Mouse (Mus musculus) intestine, embryonic 14.5 days (tissue): ENCODE results near the gene Pcolce. TPM values are rescaled to one million over a fixed set of nuclear protein-coding genes. Genes with fewer than 3 reads are reported as not detected.

ENCODE experiments used
- ATAC-seq: fragments of 200-750 bp; cut with Nextera tagmentation; replicated peaks from 2 replicates; pipeline ENCODE4 v1.8.0; 2017; ENCODE audit warnings: low read depth, moderate number of reproducible peaks, moderate TSS enrichment, moderate library complexity; ENCODE audit not compliant: low FRiP score, low TSS enrichment
- DNase-seq: peaks from one replicate; pipeline ENCODE4 v3.0.0-alpha.2; 2018; ENCODE audit warnings: low spot score
- H3K27ac ChIP-seq: fragments of 300-500 bp; sonication (generic); 2 replicates; pipeline ENCODE4 v1.5.1; 2014; ENCODE audit warnings: low read depth, mild to moderate bottlenecking, control low read depth
- H3K27me3 ChIP-seq: fragments of 300-500 bp; sonication (generic); replicated peaks from 2 replicates; pipeline ENCODE4 v1.6.1; 2014; ENCODE audit warnings: low read length, control low read depth; ENCODE audit not compliant: control insufficient read depth, insufficient read depth
- H3K36me3 ChIP-seq: fragments of 300-500 bp; sonication (generic); 2 replicates; pipeline ENCODE4 v1.6.1; 2014; ENCODE audit warnings: low read length, control low read depth; ENCODE audit not compliant: control insufficient read depth, insufficient read depth
- H3K4me1 ChIP-seq: fragments of 300-500 bp; sonication (generic); replicated peaks from 2 replicates; pipeline ENCODE4 v1.6.1; 2014; ENCODE audit warnings: low read length, control low read depth, mixed read lengths; ENCODE audit not compliant: control insufficient read depth, insufficient read depth
- H3K4me2 ChIP-seq: fragments of 300-500 bp; sonication (generic); 2 replicates; pipeline ENCODE4 v1.6.1; 2014; ENCODE audit warnings: low read length
- H3K4me3 ChIP-seq: fragments of 300-500 bp; sonication (generic); 2 replicates; pipeline ENCODE4 v1.5.1; 2014; ENCODE audit warnings: low read depth, low read length, control low read depth, mixed read lengths
- H3K9ac ChIP-seq: fragments of 300-500 bp; sonication (generic); 2 replicates; pipeline ENCODE4 v1.6.1; 2014; ENCODE audit warnings: mild to moderate bottlenecking, low read length
- H3K9me3 ChIP-seq: fragments of 300-500 bp; sonication (generic); 2 replicates; pipeline ENCODE4 v1.6.1; 2016; ENCODE audit warnings: low read length, control low read depth; ENCODE audit not compliant: control insufficient read depth
- WGBS: fragments of 180-500 bp; shearing (Covaris S2); extraction: QIAGEN DNeasy Blood & Tissue Kit; methylation state at CpG from one replicate; pipeline ENCODE4 v1.1.7; 2014; 5-methylcytosine and 5-hydroxymethylcytosine counted together
- polyA plus RNA-seq: library from polyadenylated mRNA; unstranded; fragments of >200 nt; fragmentation: Nextera tagmentation; extraction: Ambion mirVana; gene quantifications from 2 replicates; pipeline ENCODE4 v1.2.1, GENCODE M21; 2014

The Pcolce gene
- polyA plus RNA-seq, 1 experiment from 2014 or later: 112 TPM

DNA sequence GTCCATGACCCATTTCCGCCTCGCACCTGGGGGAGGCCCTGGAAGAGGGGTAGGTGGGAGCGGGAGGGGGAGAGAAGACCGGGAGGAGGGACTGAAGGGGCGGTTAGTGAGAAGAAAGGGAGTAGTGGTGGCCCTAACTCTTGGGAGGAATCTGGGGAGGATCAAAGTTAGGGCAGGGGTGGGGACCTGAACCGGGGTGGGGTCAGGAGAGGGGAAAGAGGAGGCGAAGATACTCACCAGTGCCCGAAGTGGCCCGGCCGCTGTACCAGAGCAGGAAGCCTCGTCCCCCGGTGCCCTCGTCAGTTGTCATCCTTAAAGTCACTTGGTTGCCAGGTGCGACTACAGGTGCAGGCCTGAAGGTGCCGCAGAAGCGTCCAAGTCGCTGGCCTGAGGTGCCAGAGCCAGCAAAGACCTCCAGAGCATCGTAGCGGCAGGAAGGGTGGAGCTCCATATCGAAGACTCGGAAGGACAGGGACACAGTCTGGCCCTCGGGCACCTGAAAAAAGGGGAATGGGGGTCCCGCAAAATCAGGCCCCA, 4.9 kb downstream of the Pcolce start:
- DNase-seq: no peak
- peaks cover 50% of the 10 kb centered on the region for H3K4me1 ChIP-seq
- no peaks in the 10 kb centered on the region for H3K27me3 ChIP-seq
- no peak overlapping the region for H3K27ac ChIP-seq
- ATAC-seq: no peak
- peaks cover 23% of the 10 kb centered on the region for H3K36me3 ChIP-seq
- peak overlapping the region; percentile 47 for H3K4me2 ChIP-seq
- WGBS: 17% methylated on average over 21 of the region's 23 CpGs
- H3K9me3 ChIP-seq: no peaks in the 10 kb centered on the region
- H3K4me3 ChIP-seq: peak overlapping the region; percentile 8; the same call in 1 of the 2 replicates
- H3K9ac ChIP-seq: 0 out of 2 replicates have a peak overlapping the region, but pooled peaks have one; percentile 22

DNA sequence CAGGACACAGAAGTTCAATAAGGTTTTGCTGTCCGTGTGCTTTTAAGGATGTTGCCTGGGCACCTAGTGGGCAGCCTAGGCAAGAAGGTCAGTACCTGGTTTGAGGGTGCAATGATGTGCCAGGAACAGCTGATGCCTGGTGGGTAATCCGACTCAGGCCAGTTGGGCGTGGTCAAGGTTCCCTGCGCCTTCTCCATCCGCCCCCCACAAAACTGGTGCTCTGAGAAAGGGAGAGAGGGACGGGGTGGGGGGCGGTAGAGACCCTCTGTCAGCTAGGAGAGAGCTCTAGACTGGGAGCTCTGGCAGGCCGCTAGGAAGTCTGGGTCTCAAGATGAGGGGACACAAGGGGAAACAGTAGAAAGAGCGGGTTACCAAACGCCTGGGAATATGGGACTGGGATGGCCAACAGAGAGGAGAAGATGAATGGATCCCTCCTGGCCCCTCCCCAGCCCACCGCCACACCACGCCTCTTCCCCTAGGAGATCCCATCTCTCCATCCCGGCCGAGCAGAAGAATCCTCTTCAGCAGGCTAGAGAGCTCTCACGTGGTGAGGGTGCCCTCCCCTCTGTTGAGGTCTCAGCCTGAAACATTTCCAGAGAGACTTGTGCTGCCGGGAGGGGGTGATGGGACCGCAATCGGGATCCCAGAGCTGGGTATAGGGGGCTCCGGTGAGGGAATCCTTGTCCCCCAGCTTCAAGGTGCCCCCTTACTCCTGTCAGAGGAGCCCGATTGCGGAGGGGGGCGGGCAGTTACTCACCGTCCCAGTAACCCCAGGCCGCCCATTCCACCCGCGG, 5.5 kb downstream of the Pcolce start:
- Histone ChIP-seq H3K4me3 (peak overlapping the region; percentile 8; the same call in 1 of the 2 replicates), H3K9ac (0 out of 2 replicates have a peak overlapping the region, but pooled peaks have one; percentile 29), H3K27me3 (no peaks in the 10 kb centered on the region), H3K36me3 (peaks cover 24% of the 10 kb centered on the region), H3K4me2 (peak overlapping the region; percentile 47), H3K4me1 (peaks cover 48% of the 10 kb centered on the region), H3K27ac (no peak overlapping the region), H3K9me3 (no peaks in the 10 kb centered on the region)
- 19% methylated on average over 26 of the region's 26 CpGs for WGBS
- ATAC-seq (peak; percentile 29; the same call in 1 of the 2 replicates), DNase-seq (no peak)

- DNase-seq: peak; percentile 79
These were observed 12.2 kb downstream of the Pcolce start for GRCm38 (mm10) chr5:137601365-137601729.

GRCm38 (mm10) chr5:137600619-137601364, 12.8 kb downstream of the Pcolce start, which contains the start of gene Mospd3:
TSS of gene Mospd3 (minus strand) at chr5:137601058.
- ATAC-seq: peak; percentile 93
- H3K4me1 ChIP-seq: peaks cover 16% of the 10 kb centered on the region
- H3K27ac ChIP-seq: peak within 1 kb of the TSS; percentile 80
- no peaks in the 10 kb centered on the region for H3K27me3 ChIP-seq
- peak within 1 kb of the TSS; percentile 71 for H3K4me3 ChIP-seq
- peak; percentile 97 for DNase-seq
- no peaks in the 10 kb centered on the region for H3K9me3 ChIP-seq
- peak within 1 kb of the TSS; percentile 71 for H3K9ac ChIP-seq
- H3K4me2 ChIP-seq: peak within 1 kb of the TSS; percentile 77
- H3K36me3 ChIP-seq: peaks cover 15% of the 10 kb centered on the region
- WGBS: under 1% methylated on average over 41 of the region's 41 CpGs

More at GRCm38 (mm10) chr5:137601365-137601729, 12.2 kb downstream of the Pcolce start:
- ATAC-seq: no peak
- Histone ChIP-seq H3K27me3 (no peaks in the 10 kb centered on the region), H3K4me3 (peak overlapping the region; percentile 71), H3K36me3 (peaks cover 15% of the 10 kb centered on the region), H3K4me2 (peak overlapping the region; percentile 52), H3K4me1 (peaks cover 16% of the 10 kb centered on the region), H3K9ac (peak overlapping the region; percentile 43), H3K27ac (peak overlapping the region; percentile 65), H3K9me3 (no peaks in the 10 kb centered on the region)
- WGBS: under 1% methylated on average over 22 of the region's 22 CpGs

GRCm38 (mm10) chr5:137600281-137600618, 13.3 kb downstream of the Pcolce start:
- under 1% methylated on average over 19 of the region's 19 CpGs for WGBS
- peak; percentile 65 for ATAC-seq
- peak overlapping the region; percentile 80; the same call in 1 of the 2 replicates for H3K27ac ChIP-seq

DNA sequence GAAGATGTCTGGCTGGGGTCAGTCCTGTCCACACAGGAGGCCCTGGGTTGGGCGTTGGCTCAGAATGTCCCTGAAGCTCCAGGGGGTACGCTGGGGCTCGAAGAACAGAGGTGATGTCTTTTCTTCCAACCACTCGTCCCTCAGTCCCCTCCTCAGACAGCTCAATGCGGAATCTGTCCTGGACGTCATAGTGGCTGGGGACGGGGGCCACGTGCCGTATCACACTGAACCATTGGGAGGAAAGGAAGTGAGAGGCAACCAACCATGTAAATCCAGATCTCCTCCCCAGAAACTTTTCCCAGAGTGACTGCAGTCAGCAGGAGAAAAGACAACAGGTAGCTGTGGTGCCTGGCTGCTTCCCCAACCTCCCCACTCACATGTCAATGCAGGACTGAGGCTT, 14.0 kb downstream of the Pcolce start:
- peaks cover 16% of the 10 kb centered on the region for H3K4me1 ChIP-seq
- DNase-seq: no peak
- H3K4me2 ChIP-seq: peak overlapping the region; percentile 77
- H3K9me3 ChIP-seq: no peaks in the 10 kb centered on the region
- H3K4me3 ChIP-seq: peak overlapping the region; percentile 71
- peak overlapping the region; percentile 71 for H3K9ac ChIP-seq
- H3K27me3 ChIP-seq: no peaks in the 10 kb centered on the region
- no peak overlapping the region for H3K27ac ChIP-seq
- WGBS: 66% methylated on average over 9 of the region's 9 CpGs
- 0 out of 2 replicates have a peak, but pooled peaks cover 7% of the 10 kb centered on the region for H3K36me3 ChIP-seq
- no peak for ATAC-seq

More at GRCm38 (mm10) chr5:137600281-137600618, 13.3 kb downstream of the Pcolce start:
- H3K9ac ChIP-seq: peak overlapping the region; percentile 71
- no peaks in the 10 kb centered on the region for H3K9me3 ChIP-seq
- H3K27me3 ChIP-seq: no peaks in the 10 kb centered on the region
- no peak for DNase-seq
- H3K4me2 ChIP-seq: peak overlapping the region; percentile 77
- H3K36me3 ChIP-seq: peaks cover 12% of the 10 kb centered on the region
- peak overlapping the region; percentile 71 for H3K4me3 ChIP-seq
- H3K4me1 ChIP-seq: peaks cover 16% of the 10 kb centered on the region

DNA sequence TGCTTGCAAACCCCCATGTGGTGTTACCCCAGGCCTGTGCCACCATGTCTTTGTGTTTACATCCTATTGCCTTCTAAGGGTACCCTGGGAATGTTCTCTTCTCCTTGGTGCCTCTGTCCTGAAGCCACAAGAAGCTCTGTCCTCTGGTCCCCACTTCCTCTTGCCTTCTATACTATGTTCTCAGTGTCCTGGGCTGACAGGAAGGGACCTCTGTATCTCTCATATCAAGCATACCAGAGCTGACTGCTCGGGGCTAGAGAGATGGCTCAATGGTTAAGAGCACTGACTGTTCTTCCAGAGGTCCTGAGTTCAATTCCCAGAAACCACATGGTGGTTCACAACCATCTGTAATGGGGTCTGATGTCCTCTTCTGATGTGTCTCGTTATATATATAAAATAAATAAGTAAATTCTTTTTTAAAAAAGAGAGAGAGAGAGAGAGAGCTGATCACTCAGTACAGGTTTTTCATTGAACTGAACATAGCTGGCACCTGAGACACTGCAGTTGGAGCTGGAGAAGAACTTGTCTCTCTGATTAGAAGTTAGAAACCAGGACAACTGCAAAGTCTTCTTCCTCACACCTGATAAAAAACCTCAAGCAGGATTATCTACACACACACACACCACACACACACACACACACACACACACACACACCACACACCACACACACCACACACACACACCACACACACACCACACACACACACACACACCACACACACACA, 15.3 kb downstream of the Pcolce start:
- Histone ChIP-seq H3K36me3 (no peaks in the 10 kb centered on the region), H3K27me3 (no peaks in the 10 kb centered on the region), H3K4me1 (peaks cover 16% of the 10 kb centered on the region), H3K9ac (no peak overlapping the region), H3K27ac (no peak overlapping the region), H3K9me3 (no peaks in the 10 kb centered on the region), H3K4me3 (no peak overlapping the region), H3K4me2 (no peak overlapping the region)
- no peak for DNase-seq
- no peak for ATAC-seq
- WGBS: 85% methylated on average over 2 of the region's 2 CpGs

DNA sequence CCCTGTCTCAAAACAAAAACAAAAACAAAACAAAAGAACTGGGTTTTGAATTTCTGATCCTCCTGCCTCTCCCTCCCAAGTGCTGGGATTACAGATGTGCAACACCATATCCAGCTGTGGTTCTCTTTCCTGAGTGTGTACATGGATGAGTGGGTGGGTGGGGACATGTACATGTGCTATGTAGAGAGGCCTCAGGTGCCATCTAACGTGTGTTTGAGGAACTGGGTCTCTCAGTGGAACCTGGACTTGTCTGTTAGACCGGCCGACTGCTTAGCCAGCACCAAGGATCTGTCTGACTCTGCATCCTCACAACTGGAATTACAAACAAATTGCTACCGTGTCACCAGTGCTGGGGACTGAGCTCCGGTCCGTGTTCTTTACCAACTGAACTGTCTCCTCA, 16.0 kb downstream of the Pcolce start:
- H3K27me3 ChIP-seq: no peaks in the 10 kb centered on the region
- ATAC-seq (no peak), DNase-seq (no peak)
- no peaks in the 10 kb centered on the region for H3K9me3 ChIP-seq
- no peak overlapping the region for H3K9ac ChIP-seq
- no peak overlapping the region for H3K4me2 ChIP-seq
- no peak overlapping the region for H3K27ac ChIP-seq
- 96% methylated on average over 6 of the region's 6 CpGs for WGBS
- peaks cover 14% of the 10 kb centered on the region for H3K4me1 ChIP-seq
- no peaks in the 10 kb centered on the region for H3K36me3 ChIP-seq
- H3K4me3 ChIP-seq: no peak overlapping the region
